Mouse (Mus musculus): ENCODE data around the gene Rps15.
A peak's percentile ranks its signal among the peaks of the same experiment; 100 is the strongest.

Rps15 gene

GRCm38 (mm10) chr10:80260642-80261584 lies 31.3 kb upstream of the Rps15 start, which contains the start of the genes Gamt and Dazap1:
TSS of gene Gamt (minus strand) at chr10:80261012.
TSS of gene Dazap1 (plus strand) at chr10:80261486.
- DNase-seq, result peak; percentile 100

GRCm38 (mm10) chr10:80261585-80261968 lies 30.7 kb upstream of the Rps15 start:
- DNase-seq, result peak; percentile 100

- peak; percentile 95 for DNase-seq
Observed at GRCm38 (mm10) chr10:80262169-80262568, 30.1 kb upstream of the Rps15 start.

- DNase-seq, result peak; percentile 94
Observed at GRCm38 (mm10) chr10:80262776-80263365, 29.4 kb upstream of the Rps15 start.

GRCm38 (mm10) chr10:80264341-80265148 lies 27.7 kb upstream of the Rps15 start:
- peak; percentile 100 for DNase-seq

- no peak for DNase-seq
Observed at GRCm38 (mm10) chr10:80265149-80265486, 27.1 kb upstream of the Rps15 start.

GRCm38 (mm10) chr10:80270099-80270498 lies 22.2 kb upstream of the Rps15 start:
- DNase-seq, result no peak

- peak; percentile 94 for DNase-seq
Observed at GRCm38 (mm10) chr10:80270734-80271181, 21.5 kb upstream of the Rps15 start.

GRCm38 (mm10) chr10:80271186-80271843 lies 20.9 kb upstream of the Rps15 start:
- peak; percentile 94 for DNase-seq

- DNase-seq, result no peak
Observed at GRCm38 (mm10) chr10:80271870-80272585, 20.2 kb upstream of the Rps15 start.

GRCm38 (mm10) chr10:80273847-80274246 lies 18.4 kb upstream of the Rps15 start:
- DNase-seq, result peak; percentile 94

GRCm38 (mm10) chr10:80276238-80276637 lies 16.0 kb upstream of the Rps15 start:
- no peak for DNase-seq

GRCm38 (mm10) chr10:80278390-80278789 lies 13.9 kb upstream of the Rps15 start:
- no peak for DNase-seq

- peak; percentile 93 for DNase-seq
Observed at GRCm38 (mm10) chr10:80279273-80279672, 13.0 kb upstream of the Rps15 start.

- DNase-seq, result peak; percentile 98
Observed at GRCm38 (mm10) chr10:80281304-80281703, 10.9 kb upstream of the Rps15 start.

- no peak for DNase-seq
Observed at GRCm38 (mm10) chr10:80281921-80282371, 10.3 kb upstream of the Rps15 start.

GRCm38 (mm10) chr10:80282481-80283441 lies 9.5 kb upstream of the Rps15 start:
- no peak for DNase-seq

- no peak for DNase-seq
Observed at GRCm38 (mm10) chr10:80285222-80286070, 6.8 kb upstream of the Rps15 start.

- no peak for DNase-seq
Observed at GRCm38 (mm10) chr10:80288097-80288496, 4.2 kb upstream of the Rps15 start.

- DNase-seq, result no peak
Observed at GRCm38 (mm10) chr10:80288657-80289056, 3.6 kb upstream of the Rps15 start.

Data from heart, adult 11 months (tissue).